Mouse (Mus musculus): ENCODE results near the gene Ebf1. TPM values are rescaled to one million over a fixed set of nuclear protein-coding genes. Genes with fewer than 3 reads are reported as not detected.

The Ebf1 gene
- polyA plus RNA-seq, 1 experiment from 2014 or later, result 3.6 TPM

DNA sequence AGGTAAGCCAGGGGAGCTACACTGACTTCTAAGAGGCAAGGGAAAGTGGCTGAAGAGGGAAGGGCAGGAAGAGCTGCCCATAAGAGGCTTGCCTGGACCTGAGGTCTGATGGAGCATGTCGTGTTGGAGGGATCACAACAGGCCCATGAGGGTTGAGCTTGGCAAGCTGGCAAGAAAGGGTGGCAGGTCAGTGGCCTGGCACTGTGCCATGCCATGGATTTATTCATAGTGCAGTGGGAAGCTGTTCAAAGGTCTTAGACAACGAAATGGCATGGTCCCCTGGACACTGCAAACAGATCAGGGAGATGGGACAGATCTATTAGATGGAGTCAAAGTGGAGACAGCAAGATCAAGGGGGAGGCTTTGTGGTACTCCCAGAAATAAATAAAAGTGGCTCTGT, 24.4 kb downstream of the Ebf1 start:
- Histone ChIP-seq H3K27ac (replicated peaks) (no peak overlapping the region), H3K36me3 (ENCODE audit: control insufficient read depth, insufficient read depth, low read length) (no peaks in the 10 kb centered on the region), H3K9me3 (ENCODE audit: control insufficient read depth, low read length) (no peaks in the 10 kb centered on the region), H3K27me3 (ENCODE audit: control insufficient read depth, insufficient read depth, low read length) (no peaks in the 10 kb centered on the region), H3K4me2 (replicated peaks; ENCODE audit: low read depth) (no peak overlapping the region), H3K9ac (ENCODE audit: low read length) (no peak overlapping the region), H3K4me1 (replicated peaks; ENCODE audit: control insufficient read depth, insufficient read depth) (no peaks in the 10 kb centered on the region), H3K4me3 (ENCODE audit: low read depth, low read length) (no peak overlapping the region)
- ATAC-seq (ENCODE audit: low FRiP score, low TSS enrichment) (no peak), DNase-seq (ENCODE audit: low spot score) (no peak)
- WGBS, result 61% methylated on average over 2 of the region's 2 CpGs
- TF ChIP-seq CTCF (IDR thresholded peaks at IDR 0.05; ENCODE audit: low read depth), result no peak
- TF ChIP-seq EP300 (optimal IDR thresholded peaks at IDR 0.05), result no peak

GRCm38 (mm10) chr11:44654340-44655019, 37.4 kb downstream of the Ebf1 start:
- H3K9ac ChIP-seq (ENCODE audit: low read length), result no peak overlapping the region
- TF ChIP-seq EP300 (optimal IDR thresholded peaks at IDR 0.05), result no peak
- TF ChIP-seq CTCF (IDR thresholded peaks at IDR 0.05; ENCODE audit: low read depth), result no peak

DNA sequence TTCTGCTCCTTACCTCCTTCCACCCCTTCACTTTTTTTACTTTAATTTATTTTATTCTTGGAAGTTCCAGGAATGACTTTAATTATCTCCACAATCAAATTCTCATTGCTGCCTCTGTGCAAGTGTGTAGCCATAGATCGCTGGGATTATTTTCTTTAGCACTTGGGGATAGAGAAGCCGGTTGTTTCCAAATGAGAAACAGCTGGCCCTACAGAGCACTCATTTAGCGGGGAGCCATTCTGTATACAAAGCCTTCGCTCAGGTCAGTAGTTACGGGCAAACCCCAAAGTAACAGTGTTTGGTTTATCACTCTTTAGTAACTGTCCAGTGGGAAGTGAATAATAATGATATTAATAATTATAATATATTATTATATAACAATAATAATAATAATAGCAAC, 38.4 kb downstream of the Ebf1 start:
- Histone ChIP-seq H3K27ac (replicated peaks) (no peak overlapping the region), H3K9ac (ENCODE audit: low read length) (no peak overlapping the region), H3K27me3 (ENCODE audit: control insufficient read depth, insufficient read depth, low read length) (no peaks in the 10 kb centered on the region), H3K4me2 (replicated peaks; ENCODE audit: low read depth) (no peak overlapping the region), H3K9me3 (ENCODE audit: control insufficient read depth, low read length) (no peaks in the 10 kb centered on the region), H3K4me1 (replicated peaks; ENCODE audit: control insufficient read depth, insufficient read depth) (no peaks in the 10 kb centered on the region), H3K4me3 (ENCODE audit: low read depth, low read length) (no peak overlapping the region), H3K36me3 (ENCODE audit: control insufficient read depth, insufficient read depth, low read length) (no peaks in the 10 kb centered on the region)
- TF ChIP-seq EP300 (optimal IDR thresholded peaks at IDR 0.05) (no peak), CTCF (IDR thresholded peaks at IDR 0.05; ENCODE audit: low read depth) (no peak)
- ATAC-seq (ENCODE audit: low FRiP score, low TSS enrichment), result no peak
- no peak for DNase-seq (ENCODE audit: low spot score)
- WGBS, result 52% methylated on average over 5 of the region's 5 CpGs

More at GRCm38 (mm10) chr11:44654340-44655019, 37.4 kb downstream of the Ebf1 start:
- H3K36me3 ChIP-seq (ENCODE audit: control insufficient read depth, insufficient read depth, low read length), result no peaks in the 10 kb centered on the region
- ATAC-seq (ENCODE audit: low FRiP score, low TSS enrichment) (no peak), DNase-seq (ENCODE audit: low spot score) (no peak)
- no peak overlapping the region for H3K4me2 ChIP-seq (replicated peaks; ENCODE audit: low read depth)
- no peaks in the 10 kb centered on the region for H3K9me3 ChIP-seq (ENCODE audit: control insufficient read depth, low read length)
- no peak overlapping the region for H3K4me3 ChIP-seq (ENCODE audit: low read depth, low read length)
- 79% methylated on average over 8 of the region's 8 CpGs for WGBS
- H3K27ac ChIP-seq (replicated peaks), result no peak overlapping the region
- H3K27me3 ChIP-seq (ENCODE audit: control insufficient read depth, insufficient read depth, low read length), result no peaks in the 10 kb centered on the region
- no peaks in the 10 kb centered on the region for H3K4me1 ChIP-seq (replicated peaks; ENCODE audit: control insufficient read depth, insufficient read depth)

GRCm38 (mm10) chr11:44656916-44657315, 39.8 kb downstream of the Ebf1 start:
- Histone ChIP-seq H3K9ac (ENCODE audit: low read length) (no peak overlapping the region), H3K27ac (replicated peaks) (no peak overlapping the region), H3K4me3 (ENCODE audit: low read depth, low read length) (no peak overlapping the region), H3K9me3 (ENCODE audit: control insufficient read depth, low read length) (no peaks in the 10 kb centered on the region), H3K4me1 (replicated peaks; ENCODE audit: control insufficient read depth, insufficient read depth) (no peaks in the 10 kb centered on the region), H3K4me2 (replicated peaks; ENCODE audit: low read depth) (no peak overlapping the region), H3K27me3 (ENCODE audit: control insufficient read depth, insufficient read depth, low read length) (no peaks in the 10 kb centered on the region), H3K36me3 (ENCODE audit: control insufficient read depth, insufficient read depth, low read length) (no peaks in the 10 kb centered on the region)
- no peak for DNase-seq (ENCODE audit: low spot score)
- TF ChIP-seq CTCF (IDR thresholded peaks at IDR 0.05; ENCODE audit: low read depth), result no peak
- TF ChIP-seq EP300 (optimal IDR thresholded peaks at IDR 0.05), result no peak
- no peak for ATAC-seq (ENCODE audit: low FRiP score, low TSS enrichment)

DNA sequence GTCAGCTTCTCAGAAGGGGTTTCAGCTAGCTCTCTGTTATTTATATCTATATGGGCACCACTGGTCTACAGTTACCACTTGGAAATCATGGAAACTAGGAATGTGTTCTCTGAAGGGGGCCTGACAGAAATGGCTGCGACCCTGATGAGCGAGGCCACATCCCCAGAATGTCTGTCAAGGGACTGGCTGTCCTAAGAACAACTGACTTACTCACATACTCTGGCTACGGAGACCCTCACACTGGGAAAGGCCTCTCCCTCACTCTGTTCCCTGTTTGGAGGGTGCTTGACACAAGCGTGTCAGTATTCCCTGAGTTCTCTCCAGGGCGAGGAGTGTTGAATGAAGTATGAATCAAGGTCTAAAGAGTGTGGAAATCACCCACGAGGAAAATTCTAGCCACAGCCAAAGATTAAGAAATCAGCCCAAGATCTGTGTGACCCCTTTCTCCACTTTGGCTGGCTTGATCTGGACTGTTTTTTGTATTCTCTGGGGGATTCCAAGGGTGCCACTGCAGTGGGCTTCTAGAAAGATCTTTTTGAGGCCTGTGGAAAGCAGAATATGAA, 40.8 kb downstream of the Ebf1 start:
- Histone ChIP-seq H3K9ac (ENCODE audit: low read length) (no peak overlapping the region; the same call in 1 of the 2 replicates), H3K36me3 (ENCODE audit: control insufficient read depth, insufficient read depth, low read length) (no peaks in the 10 kb centered on the region), H3K9me3 (ENCODE audit: control insufficient read depth, low read length) (no peaks in the 10 kb centered on the region), H3K27me3 (ENCODE audit: control insufficient read depth, insufficient read depth, low read length) (no peaks in the 10 kb centered on the region), H3K4me1 (replicated peaks; ENCODE audit: control insufficient read depth, insufficient read depth) (no peaks in the 10 kb centered on the region), H3K27ac (replicated peaks) (no peak overlapping the region), H3K4me3 (ENCODE audit: low read depth, low read length) (no peak overlapping the region), H3K4me2 (replicated peaks; ENCODE audit: low read depth) (no peak overlapping the region)
- WGBS, result 72% methylated on average over 6 of the region's 6 CpGs
- no peak for ATAC-seq (ENCODE audit: low FRiP score, low TSS enrichment)
- TF ChIP-seq EP300 (optimal IDR thresholded peaks at IDR 0.05) (no peak), CTCF (IDR thresholded peaks at IDR 0.05; ENCODE audit: low read depth) (no peak)
- no peak for DNase-seq (ENCODE audit: low spot score)

- ATAC-seq (ENCODE audit: low FRiP score, low TSS enrichment), result no peak
- Histone ChIP-seq H3K36me3 (ENCODE audit: control insufficient read depth, insufficient read depth, low read length) (no peaks in the 10 kb centered on the region), H3K4me1 (replicated peaks; ENCODE audit: control insufficient read depth, insufficient read depth) (no peaks in the 10 kb centered on the region), H3K27me3 (ENCODE audit: control insufficient read depth, insufficient read depth, low read length) (no peaks in the 10 kb centered on the region), H3K9me3 (ENCODE audit: control insufficient read depth, low read length) (no peaks in the 10 kb centered on the region), H3K4me3 (ENCODE audit: low read depth, low read length) (no peak overlapping the region), H3K4me2 (replicated peaks; ENCODE audit: low read depth) (no peak overlapping the region), H3K9ac (ENCODE audit: low read length) (no peak overlapping the region), H3K27ac (replicated peaks) (no peak overlapping the region)
- no peak for TF ChIP-seq CTCF (IDR thresholded peaks at IDR 0.05; ENCODE audit: low read depth)
- TF ChIP-seq EP300 (optimal IDR thresholded peaks at IDR 0.05), result no peak
- no peak for DNase-seq (ENCODE audit: low spot score)
- 80% methylated on average over 5 of the region's 5 CpGs for WGBS
Measured at GRCm38 (mm10) chr11:44661875-44662274, 44.8 kb downstream of the Ebf1 start.

Data from stomach, postnatal 0 days (tissue).